Mouse (Mus musculus) lung, embryonic 14.5 days (tissue): Measurements from ENCODE around the gene Rnaset2b. TPM values are rescaled to one million over a fixed set of nuclear protein-coding genes. Genes with fewer than 3 reads are reported as not detected.
"Not testable (repeated sequence)": the region's sequence is repeated elsewhere in the genome, so short reads cannot be mapped to it uniquely, and the experiment has no call there.

Experiments
- ATAC-seq: fragments of 200-750 bp; cut with Nextera tagmentation; 2 replicates; pipeline ENCODE4 v1.8.0; 2017; ENCODE audit warnings: mild to moderate bottlenecking, moderate TSS enrichment, moderate library complexity; ENCODE audit not compliant: insufficient read depth
- DNase-seq: peaks from one replicate; pipeline ENCODE4 v3.0.0-alpha.2; 2015
- H3K27ac ChIP-seq: fragments of 300-500 bp; sonication (generic); 2 replicates; pipeline ENCODE4 v1.5.1; 2014; ENCODE audit warnings: low read depth, mild to moderate bottlenecking, moderate library complexity
- H3K27me3 ChIP-seq: fragments of 300-500 bp; sonication (generic); 2 replicates; pipeline ENCODE4 v1.6.1; 2014; ENCODE audit warnings: low read length, control low read depth; ENCODE audit not compliant: insufficient read depth
- H3K36me3 ChIP-seq: fragments of 300-500 bp; sonication (generic); 2 replicates; pipeline ENCODE4 v1.6.1; 2014; ENCODE audit warnings: control low read depth; ENCODE audit not compliant: insufficient read depth
- H3K4me1 ChIP-seq: fragments of 300-500 bp; sonication (generic); 2 replicates; pipeline ENCODE4 v1.6.1; 2014; ENCODE audit warnings: antibody characterized with exemption, control low read depth; ENCODE audit not compliant: insufficient read depth
- H3K4me2 ChIP-seq: fragments of 300-500 bp; sonication (generic); 2 replicates; pipeline ENCODE4 v1.6.1; 2014; ENCODE audit warnings: mild to moderate bottlenecking
- H3K4me3 ChIP-seq: fragments of 300-500 bp; sonication (generic); 2 replicates; pipeline ENCODE4 v1.5.1; 2014; ENCODE audit warnings: low read depth, low read length
- H3K9ac ChIP-seq: fragments of 300-500 bp; sonication (generic); 2 replicates; pipeline ENCODE4 v1.6.1; 2014
- H3K9me3 ChIP-seq: fragments of 300-500 bp; sonication (generic); 2 replicates; pipeline ENCODE4 v1.6.1; 2016; ENCODE audit warnings: low read depth, low read length, control low read depth
- whole genome bisulfite sequencing: fragments of 180-500 bp; shearing (Covaris S2); extraction: QIAGEN DNeasy Blood & Tissue Kit; methylation state at CpG from one replicate; pipeline ENCODE4 v1.1.7; 2014; 5-methylcytosine and 5-hydroxymethylcytosine counted together
- polyA plus RNA-seq: library from polyadenylated mRNA; unstranded; fragments of >200 nt; fragmentation: Nextera tagmentation; extraction: Ambion mirVana; gene quantifications from 2 replicates; pipeline ENCODE4 v1.2.1, GENCODE M21; 2014

Gene Rnaset2b
- polyA plus RNA-seq, 1 experiment from 2014 or later: 220 TPM

DNA sequence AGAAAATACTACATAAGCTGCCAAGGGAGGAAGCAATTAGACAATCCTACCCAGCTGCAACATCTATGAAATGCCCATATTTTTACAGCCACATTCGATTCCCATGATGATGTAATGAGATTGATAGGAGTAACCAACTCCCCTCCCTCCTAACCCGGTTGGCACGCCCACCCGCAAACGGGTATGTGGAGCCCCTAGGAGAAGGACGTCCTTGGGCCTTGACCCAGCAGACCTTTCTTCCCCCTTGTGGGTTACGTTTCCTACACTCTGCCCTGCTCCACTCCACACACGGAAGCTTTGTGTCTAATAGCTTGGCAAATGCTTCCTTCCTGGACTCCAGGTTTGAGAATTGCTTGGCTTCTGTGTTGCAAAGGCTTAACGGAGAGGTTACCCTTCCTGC lies 39.5 kb downstream of the Rnaset2b start:
- H3K9me3 ChIP-seq, ATAC-seq, H3K4me2 ChIP-seq, H3K36me3 ChIP-seq, H3K27ac ChIP-seq, H3K4me3 ChIP-seq, H3K9ac ChIP-seq, H3K4me1 ChIP-seq, H3K27me3 ChIP-seq: not testable (repeated sequence)
- DNase-seq: peak; percentile 3
- 56% methylated on average over 4 of the region's 9 CpGs for WGBS

DNA sequence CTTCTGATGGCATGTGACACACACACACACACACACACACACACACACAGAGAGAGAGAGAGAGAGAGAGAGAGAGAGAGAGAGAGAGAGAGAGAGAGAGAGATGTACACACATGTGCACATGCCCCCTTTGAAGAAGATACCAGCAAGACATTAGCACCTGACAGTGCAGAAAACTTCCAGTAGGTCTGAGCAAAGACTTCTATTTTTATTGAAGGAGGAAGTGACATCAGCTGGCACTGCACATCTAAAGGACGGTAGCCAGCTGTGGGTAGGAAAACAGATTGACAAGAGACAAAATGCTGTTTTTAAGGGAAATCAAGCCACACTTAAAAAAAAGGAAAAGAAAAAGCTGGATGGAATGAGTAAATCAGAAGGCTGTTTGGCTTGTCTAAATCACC lies 43.8 kb downstream of the Rnaset2b start:
- H3K27ac ChIP-seq, H3K27me3 ChIP-seq, H3K4me1 ChIP-seq, ATAC-seq, H3K9ac ChIP-seq, H3K36me3 ChIP-seq, H3K9me3 ChIP-seq, H3K4me2 ChIP-seq, H3K4me3 ChIP-seq, DNase-seq: not testable (repeated sequence)
- WGBS: no CpG with 5 or more reads among the region's 1 CpGs

DNA sequence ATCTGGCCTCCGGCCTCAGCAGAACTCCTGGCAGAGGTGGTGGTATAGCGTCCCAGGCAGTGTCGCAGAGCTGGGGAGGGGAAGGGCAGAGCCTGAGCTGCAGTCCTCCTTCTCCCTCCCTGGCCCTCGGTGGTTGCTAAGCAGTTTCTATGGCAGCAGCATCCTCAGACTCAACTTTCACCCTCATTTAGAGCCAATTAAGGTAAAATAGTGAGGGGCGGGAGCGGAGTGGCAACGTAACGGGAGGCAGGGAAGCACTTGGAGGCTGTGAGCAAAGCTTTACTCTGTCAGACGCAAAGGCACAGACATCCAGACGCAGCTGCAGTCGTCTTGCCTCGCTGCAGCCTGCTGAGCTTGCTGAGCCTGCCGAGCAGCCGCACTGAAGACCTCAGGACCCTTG lies 54.8 kb downstream of the Rnaset2b start, which contains the start of gene Gm1604a:
Gene Gm1604a, plus strand, starts transcription at position 312 of the 400 bp plus-strand sequence.
- not testable (repeated sequence) for ATAC-seq, H3K36me3 ChIP-seq
- 10% methylated on average over 4 of the region's 14 CpGs for WGBS

DNA sequence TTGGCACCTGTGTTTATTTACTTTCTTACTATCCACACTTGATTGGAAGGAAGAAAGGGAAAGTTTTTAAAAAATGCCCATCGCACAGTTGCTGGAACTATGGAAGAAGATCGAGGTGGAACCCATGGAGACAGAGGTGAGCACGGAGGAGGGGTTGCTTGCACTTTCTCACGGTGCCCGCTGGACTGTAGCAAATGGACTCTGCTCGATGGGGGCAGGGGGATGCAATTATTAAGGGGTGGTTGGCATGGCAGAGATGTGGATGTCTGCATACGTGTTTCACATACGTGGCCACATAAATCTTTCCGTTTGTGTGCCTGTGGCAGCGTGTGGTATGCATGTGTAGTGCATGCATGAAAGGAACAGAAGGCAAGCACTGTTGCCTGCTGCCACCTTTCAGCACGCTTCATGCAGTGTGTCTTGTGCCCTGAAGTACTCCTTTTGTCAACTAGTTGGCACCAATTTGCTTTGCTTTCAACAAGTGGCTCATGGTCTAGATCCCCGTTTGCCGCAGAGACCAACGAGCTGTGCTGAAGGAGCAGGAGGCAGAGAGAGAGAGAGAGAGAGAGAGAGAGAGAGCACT lies 55.4 kb downstream of the Rnaset2b start:
- H3K4me1 ChIP-seq, ATAC-seq, H3K27me3 ChIP-seq, H3K9ac ChIP-seq, H3K9me3 ChIP-seq, H3K27ac ChIP-seq, DNase-seq, H3K4me3 ChIP-seq, H3K36me3 ChIP-seq, H3K4me2 ChIP-seq: not testable (repeated sequence)
- WGBS: 57% methylated on average over 3 of the region's 14 CpGs

More for the DNA sequence above, 54.8 kb downstream of the Rnaset2b start, which contains the start of gene Gm1604a:
- H3K27me3 ChIP-seq, H3K4me3 ChIP-seq, H3K4me1 ChIP-seq, H3K4me2 ChIP-seq, H3K9me3 ChIP-seq, DNase-seq, H3K27ac ChIP-seq, H3K9ac ChIP-seq: not testable (repeated sequence)

DNA sequence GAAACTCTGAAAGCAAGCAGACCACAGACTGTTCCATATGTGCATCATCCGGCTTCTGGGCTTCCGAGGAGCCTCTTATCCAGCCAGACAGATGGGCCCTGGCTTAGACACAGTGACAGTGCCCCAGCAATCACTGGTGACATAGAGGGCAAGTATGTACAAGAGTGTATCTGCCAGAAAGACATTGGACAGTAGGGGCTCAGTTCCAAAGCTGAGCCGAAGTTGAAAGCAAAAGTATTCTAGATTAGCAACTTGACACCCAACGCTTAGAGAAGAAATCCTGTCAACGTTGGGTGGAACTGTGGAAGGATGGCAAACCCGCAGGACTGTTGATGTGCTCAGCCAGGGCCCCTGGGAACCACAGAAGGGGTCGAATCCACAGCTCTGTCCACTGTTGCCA lies 59.8 kb downstream of the Rnaset2b start:
- not testable (repeated sequence) for H3K9ac ChIP-seq, H3K27me3 ChIP-seq, H3K4me2 ChIP-seq, DNase-seq, H3K27ac ChIP-seq, H3K36me3 ChIP-seq, H3K4me1 ChIP-seq, H3K9me3 ChIP-seq, H3K4me3 ChIP-seq, ATAC-seq
- WGBS: 53% methylated on average over 5 of the region's 7 CpGs

DNA sequence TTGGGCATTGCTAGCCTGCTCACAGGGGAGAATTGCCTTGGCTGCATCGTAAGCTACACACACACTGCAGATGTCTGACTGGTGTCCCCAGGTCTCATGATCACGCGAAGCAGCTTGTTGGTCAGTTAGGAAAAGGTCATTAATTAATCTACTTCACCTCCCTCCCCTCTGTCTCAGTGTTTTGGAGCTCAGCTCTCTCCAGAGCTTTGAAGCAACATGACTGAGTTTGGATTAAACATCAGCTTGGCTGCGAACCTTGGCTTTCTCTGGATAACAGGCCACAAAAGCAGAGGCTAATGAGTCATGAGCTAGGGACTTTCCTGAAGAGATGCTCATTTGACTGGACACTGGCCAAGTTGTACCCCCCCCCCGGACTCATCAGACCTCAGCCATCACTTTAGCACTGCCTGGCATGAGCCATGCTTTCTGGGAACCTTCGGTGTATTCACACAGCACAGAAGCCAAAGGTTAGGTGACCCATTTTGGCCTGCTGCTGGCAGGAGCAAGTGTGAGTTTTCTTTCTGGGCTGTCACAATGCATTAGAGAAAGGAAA lies 60.3 kb downstream of the Rnaset2b start:
- H3K27me3 ChIP-seq, ATAC-seq, H3K36me3 ChIP-seq, H3K4me2 ChIP-seq, H3K27ac ChIP-seq, H3K4me1 ChIP-seq, DNase-seq, H3K9me3 ChIP-seq, H3K4me3 ChIP-seq, H3K9ac ChIP-seq: not testable (repeated sequence)
- 53% methylated on average over 3 of the region's 6 CpGs for WGBS

DNA sequence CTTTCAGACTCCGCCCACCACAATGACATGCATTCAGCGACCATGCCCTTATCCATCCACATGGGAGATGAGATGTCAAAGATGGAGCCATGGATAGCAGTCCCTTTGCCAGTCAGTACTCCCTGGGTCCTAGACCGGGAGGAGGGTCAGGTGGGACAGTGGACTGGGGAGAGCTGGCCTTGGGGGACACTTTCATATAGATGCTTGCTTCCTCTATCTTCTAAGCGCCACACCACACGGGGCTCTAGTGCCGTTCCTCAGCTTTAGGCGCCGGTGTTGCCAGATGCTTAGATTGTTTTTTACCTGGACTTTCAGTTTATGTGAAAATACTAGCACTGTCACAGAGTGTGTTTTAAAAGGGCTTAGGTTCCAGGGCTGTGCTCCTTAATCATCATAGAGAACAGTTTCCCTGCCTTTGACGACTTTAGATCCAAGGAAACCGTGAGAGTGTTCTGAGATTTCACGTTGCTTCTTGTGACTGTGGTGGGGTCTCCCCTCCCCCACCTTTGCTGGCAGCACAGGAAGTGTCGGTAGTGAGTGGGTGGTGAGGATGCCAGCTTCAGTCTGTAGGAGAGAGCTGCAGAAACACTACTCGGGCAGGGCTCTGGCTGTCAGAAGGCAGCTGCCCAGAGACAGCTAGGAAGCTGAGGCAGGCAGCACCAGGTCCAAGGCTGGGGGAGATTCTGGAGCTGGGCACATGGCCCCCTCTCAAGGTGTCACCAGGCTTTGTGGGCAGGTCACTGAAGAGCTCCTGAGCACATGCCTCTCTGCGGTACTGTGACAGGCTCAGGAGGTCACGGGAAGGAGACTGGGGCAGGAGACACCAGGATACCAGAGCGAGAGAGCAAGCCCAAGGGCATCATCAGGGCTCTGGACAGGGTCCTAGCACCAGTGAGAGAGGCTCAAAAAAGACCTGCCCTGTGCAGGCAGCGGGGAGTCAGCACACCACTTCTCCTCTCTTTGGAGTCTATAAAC lies 63.0 kb downstream of the Rnaset2b start:
- H3K27ac ChIP-seq, ATAC-seq, H3K4me2 ChIP-seq, DNase-seq, H3K9me3 ChIP-seq, H3K4me3 ChIP-seq, H3K27me3 ChIP-seq, H3K4me1 ChIP-seq, H3K9ac ChIP-seq, H3K36me3 ChIP-seq: not testable (repeated sequence)
- WGBS: 50% methylated on average over 3 of the region's 17 CpGs

Other genes with a start within 250 kb of the Rnaset2b start
- gene Ezr, start 187.8 kb upstream of the Rnaset2b start, polyA plus RNA-seq: 97.1 and 97.3 TPM in 2 replicates
- gene Rsph3b, start 22.0 kb upstream of the Rnaset2b start, polyA plus RNA-seq: 35.6 and 37.1 TPM in 2 replicates
- 58.6 and 61.4 TPM in 2 replicates for gene Tagap1, start 9.5 kb upstream of the Rnaset2b start, polyA plus RNA-seq
- 0.20 and 0.36 TPM in 2 replicates for gene Gm49721, start 8.3 kb downstream of the Rnaset2b start, polyA plus RNA-seq
- not detected in 2 replicates for gene Gm1604a, start 54.9 kb downstream of the Rnaset2b start, polyA plus RNA-seq
- 15.1 and 16.9 TPM in 2 replicates for gene Rps6ka2, start 199.5 kb downstream of the Rnaset2b start, polyA plus RNA-seq